Mouse (Mus musculus): ENCODE data around the gene Unkl. TPM values are rescaled to one million over a fixed set of nuclear protein-coding genes. Genes with fewer than 3 reads are reported as not detected.
A peak's percentile ranks its signal among the peaks of the same experiment; 100 is the strongest.

The Unkl gene
- total and polyA plus RNA-seq, 2 experiments from 2014 or later = 14.1 to 39.6 TPM

DNA sequence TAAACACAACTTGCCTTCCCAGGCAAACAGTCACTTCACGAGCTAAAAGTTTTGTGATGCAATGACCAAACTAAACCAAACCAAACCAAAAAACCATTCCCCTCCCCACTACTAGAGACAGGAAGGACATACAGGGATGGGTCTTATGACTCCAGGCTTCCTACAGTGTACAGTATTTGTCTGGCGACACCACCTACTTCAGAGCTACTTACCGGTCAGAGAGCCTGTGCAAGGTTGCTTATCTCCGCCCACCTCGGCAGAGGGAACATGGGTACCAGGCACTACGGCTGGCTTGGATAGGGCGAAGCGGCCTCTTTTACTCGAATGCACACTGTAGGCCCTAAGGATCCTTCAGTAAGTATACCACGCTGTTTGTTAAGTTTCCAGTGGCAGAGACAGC is 84.1 kb downstream of the Unkl start:
- peak overlapping the region; percentile 99 for H3K4me2 ChIP-seq (ENCODE audit: low read depth, low read length)
- no peaks in the 10 kb centered on the region for H3K9me3 ChIP-seq (ENCODE audit: low read length)
- H3K27ac ChIP-seq = peak overlapping the region; percentile 98
- ATAC-seq = no peak
- H3K9ac ChIP-seq (replicated peaks; ENCODE audit: low read length) = peak overlapping the region; percentile 96
- no peaks in the 10 kb centered on the region for H3K27me3 ChIP-seq (ENCODE audit: insufficient read depth, low read length)
- H3K4me1 ChIP-seq (ENCODE audit: insufficient read depth, low read length) = peaks cover 23% of the 10 kb centered on the region
- peaks cover 18% of the 10 kb centered on the region for H3K36me3 ChIP-seq (ENCODE audit: insufficient read depth, low read length)
- TF ChIP-seq CTCF (IDR thresholded peaks at IDR 0.05; ENCODE audit: low read depth) = 0 out of 2 replicates have a peak, but pooled peaks have one; percentile 13
- DNase-seq (ENCODE audit: low spot score) = no peak
- peak overlapping the region; percentile 82 for H3K4me3 ChIP-seq (ENCODE audit: low read length)
- under 1% methylated on average over 10 of the region's 10 CpGs for WGBS

DNA sequence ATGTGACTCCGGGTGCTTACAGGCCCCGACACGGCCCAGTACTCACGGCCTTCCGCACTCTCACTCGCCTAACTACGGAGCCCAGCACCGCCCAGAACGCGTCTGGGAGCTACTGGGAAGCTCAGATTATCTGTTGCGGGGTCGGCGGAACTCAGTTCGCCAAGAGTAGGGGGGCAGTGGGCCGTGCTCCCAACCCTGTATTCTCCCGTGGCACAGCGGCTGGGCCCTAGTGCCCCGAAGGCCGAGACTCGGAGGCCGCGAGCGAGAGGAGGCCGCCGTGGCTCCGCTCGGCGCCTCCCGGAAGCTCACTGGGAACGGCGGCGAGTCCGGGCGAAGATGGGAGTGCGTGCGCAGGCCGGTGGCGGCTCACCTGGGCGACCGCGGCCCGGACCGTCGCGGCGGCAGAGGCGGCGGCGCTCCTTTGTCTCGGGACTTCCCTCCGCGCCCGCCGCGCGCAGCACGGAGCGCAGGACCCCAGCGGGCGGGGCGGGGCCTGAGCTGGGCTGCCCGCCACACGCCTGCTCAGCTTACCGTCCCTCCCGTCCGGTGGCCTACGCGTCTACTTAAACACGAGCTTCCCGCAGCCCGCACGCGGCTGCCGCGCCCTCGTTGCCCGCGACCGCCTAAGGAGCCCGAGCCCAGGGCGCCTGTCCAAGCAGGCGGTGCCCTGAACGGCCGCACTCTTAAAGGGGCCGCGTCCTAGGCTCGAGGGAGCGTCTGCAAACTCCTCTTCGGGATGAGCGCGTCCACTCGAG is 84.9 kb downstream of the Unkl start:
- peaks cover 23% of the 10 kb centered on the region for H3K4me1 ChIP-seq (ENCODE audit: insufficient read depth, low read length)
- peaks cover 10% of the 10 kb centered on the region; the same call in 1 of the 2 replicates for H3K36me3 ChIP-seq (ENCODE audit: insufficient read depth, low read length)
- TF ChIP-seq CTCF (IDR thresholded peaks at IDR 0.05; ENCODE audit: low read depth) = no peak
- peak overlapping the region; percentile 98 for H3K27ac ChIP-seq
- H3K27me3 ChIP-seq (ENCODE audit: insufficient read depth, low read length) = no peaks in the 10 kb centered on the region
- H3K9me3 ChIP-seq (ENCODE audit: low read length) = no peaks in the 10 kb centered on the region
- peak; percentile 92 for ATAC-seq
- H3K9ac ChIP-seq (replicated peaks; ENCODE audit: low read length) = peak overlapping the region; percentile 96
- peak; percentile 93 for DNase-seq (ENCODE audit: low spot score)
- WGBS = under 1% methylated on average over 77 of the region's 92 CpGs
- peak overlapping the region; percentile 82 for H3K4me3 ChIP-seq (ENCODE audit: low read length)
- H3K4me2 ChIP-seq (ENCODE audit: low read depth, low read length) = peak overlapping the region; percentile 99

DNA sequence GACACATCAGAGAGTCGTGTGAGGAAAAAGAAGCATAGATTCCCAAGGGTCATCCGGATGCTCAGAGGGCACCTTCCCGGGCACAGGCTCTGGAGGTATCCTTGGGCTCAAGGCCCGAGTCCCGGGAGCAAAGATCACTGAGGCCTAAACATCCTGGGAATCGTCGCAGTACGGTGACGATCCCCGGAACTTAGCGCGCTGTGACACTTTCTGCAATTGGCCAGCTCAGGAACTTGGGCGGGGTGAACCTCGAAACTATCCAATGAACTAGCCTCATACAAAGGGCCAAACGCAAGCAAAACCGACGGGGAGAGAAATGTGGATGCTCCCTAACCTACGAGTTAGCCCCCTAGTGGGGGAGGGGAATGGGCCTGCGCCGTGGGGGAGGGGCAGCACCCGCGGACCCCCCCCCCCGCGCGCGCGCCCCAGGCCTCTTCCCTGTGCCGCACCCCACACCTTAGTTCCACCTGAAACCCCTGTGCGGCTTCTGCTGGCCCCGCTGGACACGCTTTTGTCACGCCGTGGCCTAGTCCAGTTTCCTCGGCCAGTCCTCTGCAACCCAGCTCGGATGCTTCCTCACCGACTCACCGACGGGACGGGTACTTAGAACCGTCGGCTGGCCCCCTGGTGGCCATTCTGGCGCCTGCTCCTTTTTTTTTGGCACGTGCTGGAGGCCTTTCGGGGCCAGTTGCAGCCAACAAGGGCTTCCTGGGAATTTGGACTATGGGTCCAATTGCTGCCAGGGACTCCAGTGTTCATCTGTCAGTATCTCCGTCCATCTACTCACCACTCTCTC is 85.7 kb downstream of the Unkl start:
- no peaks in the 10 kb centered on the region for H3K27me3 ChIP-seq (ENCODE audit: insufficient read depth, low read length)
- ATAC-seq = peak; percentile 93
- peak; percentile 97 for DNase-seq (ENCODE audit: low spot score)
- H3K36me3 ChIP-seq (ENCODE audit: insufficient read depth, low read length) = peaks cover 3% of the 10 kb centered on the region; the same call in 1 of the 2 replicates
- WGBS = under 1% methylated on average over 42 of the region's 45 CpGs
- peak overlapping the region; percentile 96 for H3K9ac ChIP-seq (replicated peaks; ENCODE audit: low read length)
- peak; percentile 82 for TF ChIP-seq CTCF (IDR thresholded peaks at IDR 0.05; ENCODE audit: low read depth)
- H3K27ac ChIP-seq = peak overlapping the region; percentile 98
- peak overlapping the region; percentile 82 for H3K4me3 ChIP-seq (ENCODE audit: low read length)
- H3K9me3 ChIP-seq (ENCODE audit: low read length) = no peaks in the 10 kb centered on the region
- peak overlapping the region; percentile 99 for H3K4me2 ChIP-seq (ENCODE audit: low read depth, low read length)
- H3K4me1 ChIP-seq (ENCODE audit: insufficient read depth, low read length) = peaks cover 23% of the 10 kb centered on the region

DNA sequence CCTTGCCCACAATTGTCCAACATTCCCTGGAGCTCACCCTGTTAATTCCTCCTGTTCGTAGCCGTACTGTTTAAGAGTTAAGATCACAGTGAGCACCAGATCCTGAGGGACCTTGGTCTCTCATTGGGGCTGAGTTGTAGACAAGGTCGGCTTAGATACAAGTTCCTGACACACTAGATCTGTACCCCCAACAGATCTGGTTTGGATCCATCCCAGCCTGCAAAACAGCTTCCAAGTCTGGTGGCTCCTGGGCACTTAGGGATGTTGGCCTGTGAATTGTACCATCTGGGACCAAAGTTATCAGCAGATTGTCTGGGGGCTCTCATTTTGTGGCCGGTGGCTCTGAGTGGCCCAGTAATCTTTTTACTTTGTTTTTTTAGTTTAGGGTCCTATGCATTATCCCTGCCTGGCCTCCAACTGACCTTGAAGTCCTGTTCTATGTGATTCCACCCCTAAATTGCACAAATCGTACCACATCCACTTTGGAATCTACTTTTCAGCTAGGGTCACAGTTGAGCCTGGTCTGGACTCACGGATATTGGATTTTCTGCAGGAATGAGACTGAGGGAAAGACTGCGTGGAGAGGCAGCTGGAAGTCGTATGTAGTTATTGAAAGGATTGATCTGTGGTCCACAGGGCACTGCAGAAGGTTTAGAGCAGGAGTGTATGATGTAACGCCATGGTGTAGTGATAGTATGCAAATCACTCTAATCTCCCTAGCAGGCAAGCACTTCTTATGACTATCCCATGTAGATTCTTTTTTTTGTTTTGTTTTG is 86.6 kb downstream of the Unkl start, which contains the start of gene Ube2i:
Gene Ube2i, minus strand, starts transcription at position 52 of the 776 bp plus-strand sequence.
- ATAC-seq (no peak), DNase-seq (ENCODE audit: low spot score) (no peak)
- Histone ChIP-seq H3K27ac (peak within 1 kb of the TSS; percentile 98), H3K4me1 (ENCODE audit: insufficient read depth, low read length) (peaks cover 23% of the 10 kb centered on the region), H3K4me2 (ENCODE audit: low read depth, low read length) (peak within 1 kb of the TSS; percentile 99), H3K36me3 (ENCODE audit: insufficient read depth, low read length) (no peaks in the 10 kb centered on the region), H3K9me3 (ENCODE audit: low read length) (no peaks in the 10 kb centered on the region), H3K27me3 (ENCODE audit: insufficient read depth, low read length) (no peaks in the 10 kb centered on the region), H3K9ac (replicated peaks; ENCODE audit: low read length) (peak within 1 kb of the TSS; percentile 96), H3K4me3 (ENCODE audit: low read length) (peak within 1 kb of the TSS; percentile 82)
- 75% methylated on average over 9 of the region's 9 CpGs for WGBS
- TF ChIP-seq CTCF (IDR thresholded peaks at IDR 0.05; ENCODE audit: low read depth) = no peak

DNA sequence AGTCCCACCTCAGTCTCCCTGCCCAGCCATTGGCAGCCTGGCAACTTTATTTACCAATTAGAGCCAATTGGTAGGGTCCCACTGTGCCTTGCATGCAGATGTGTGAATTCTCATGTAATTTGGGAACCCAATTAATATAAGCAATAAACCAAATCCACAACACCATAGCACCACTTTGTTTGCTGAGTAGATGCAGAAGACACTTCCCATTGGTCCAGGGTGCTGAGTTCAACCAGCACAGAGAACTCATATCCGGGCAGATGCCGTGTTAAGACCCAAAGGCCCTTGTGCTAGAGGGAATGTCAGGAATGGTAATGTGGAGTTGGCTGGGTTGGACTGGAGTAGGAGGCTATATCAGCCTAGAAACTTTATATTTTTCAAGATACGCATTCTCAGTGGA is 87.6 kb downstream of the Unkl start:
- Histone ChIP-seq H3K27ac (no peak overlapping the region), H3K4me1 (ENCODE audit: insufficient read depth, low read length) (peaks cover 23% of the 10 kb centered on the region), H3K9ac (replicated peaks; ENCODE audit: low read length) (no peak overlapping the region), H3K4me3 (ENCODE audit: low read length) (no peak overlapping the region), H3K27me3 (ENCODE audit: insufficient read depth, low read length) (no peaks in the 10 kb centered on the region), H3K36me3 (ENCODE audit: insufficient read depth, low read length) (no peaks in the 10 kb centered on the region), H3K9me3 (ENCODE audit: low read length) (no peaks in the 10 kb centered on the region), H3K4me2 (ENCODE audit: low read depth, low read length) (no peak overlapping the region)
- WGBS = 95% methylated on average over 3 of the region's 3 CpGs
- no peak for TF ChIP-seq CTCF (IDR thresholded peaks at IDR 0.05; ENCODE audit: low read depth)
- ATAC-seq = no peak
- DNase-seq (ENCODE audit: low spot score) = no peak

DNA sequence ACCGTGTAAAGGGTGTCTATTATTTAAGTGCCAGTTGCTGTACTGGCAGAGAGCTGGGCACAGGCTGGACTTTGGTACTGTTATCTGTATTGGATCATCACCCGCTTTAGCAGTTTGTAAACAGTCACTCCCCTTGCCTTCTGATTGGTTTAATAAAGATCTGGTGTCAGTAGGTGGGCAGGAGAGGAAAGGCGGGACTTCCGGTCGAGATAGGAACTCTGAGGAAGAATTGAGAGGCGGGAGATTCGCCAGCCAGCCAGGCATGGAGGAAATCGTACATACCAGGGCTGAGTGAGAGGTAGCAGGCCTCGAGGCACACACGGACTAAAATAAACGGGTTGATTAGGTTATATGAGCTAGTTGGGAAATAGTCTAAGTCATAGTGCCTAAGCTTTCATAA is 93.9 kb downstream of the Unkl start:
- Histone ChIP-seq H3K9ac (replicated peaks; ENCODE audit: low read length) (no peak overlapping the region), H3K27me3 (ENCODE audit: insufficient read depth, low read length) (no peaks in the 10 kb centered on the region), H3K36me3 (ENCODE audit: insufficient read depth, low read length) (no peaks in the 10 kb centered on the region), H3K4me3 (ENCODE audit: low read length) (no peak overlapping the region), H3K4me1 (ENCODE audit: insufficient read depth, low read length) (no peaks in the 10 kb centered on the region), H3K9me3 (ENCODE audit: low read length) (0 out of 2 replicates have a peak, but pooled peaks cover 3% of the 10 kb centered on the region), H3K27ac (no peak overlapping the region), H3K4me2 (ENCODE audit: low read depth, low read length) (no peak overlapping the region)
- no peak for ATAC-seq
- no peak for TF ChIP-seq CTCF (IDR thresholded peaks at IDR 0.05; ENCODE audit: low read depth)
- WGBS = 41% methylated on average over 11 of the region's 11 CpGs
- peak; percentile 31 for DNase-seq (ENCODE audit: low spot score)

Small RNA genes lying within 50 kb of the gene (microRNA-seq; reads per million reads assigned to microRNA genes)
- gene Mir3547 = 33.6 to 65.6 reads per million in 2 experiments

Other genes starting within 250 kb of the Unkl start
- gene Jpt2, start 227.7 kb upstream of the Unkl start, total RNA-seq (2014; rRNA removed) = 57.0 and 61.2 TPM in 2 replicates
- gene Jpt2, start 227.7 kb upstream of the Unkl start, polyA plus RNA-seq (2015; fragmentation: Nextera tagmentation; extraction: Ambion mirVana) = 63.1 and 68.5 TPM in 2 replicates
- gene Cramp1l, start 172.6 kb upstream of the Unkl start, total RNA-seq (2014; rRNA removed) = 24.4 and 26.7 TPM in 2 replicates
- gene Cramp1l, start 172.6 kb upstream of the Unkl start, polyA plus RNA-seq (2015; fragmentation: Nextera tagmentation; extraction: Ambion mirVana) = 3.7 TPM in 2 replicates
- gene Ift140, start 172.3 kb upstream of the Unkl start, total RNA-seq (2014; rRNA removed) = 27.0 and 37.3 TPM in 2 replicates
- gene Ift140, start 172.3 kb upstream of the Unkl start, polyA plus RNA-seq (2015; fragmentation: Nextera tagmentation; extraction: Ambion mirVana) = 13.1 and 13.4 TPM in 2 replicates
- 15.4 and 21.5 TPM in 2 replicates for gene Tmem204, start 104.8 kb upstream of the Unkl start, total RNA-seq (2014; rRNA removed)
- gene Tmem204, start 104.8 kb upstream of the Unkl start, polyA plus RNA-seq (2015; fragmentation: Nextera tagmentation; extraction: Ambion mirVana) = 11.5 and 11.7 TPM in 2 replicates
- 46.9 and 59.3 TPM in 2 replicates for gene Telo2, start 72.4 kb upstream of the Unkl start, total RNA-seq (2014; rRNA removed)
- 32.5 and 33.1 TPM in 2 replicates for gene Telo2, start 72.4 kb upstream of the Unkl start, polyA plus RNA-seq (2015; fragmentation: Nextera tagmentation; extraction: Ambion mirVana)
- gene Ptx4, start 67.6 kb upstream of the Unkl start, total RNA-seq (2014; rRNA removed) = 0.63 TPM in 1 of 2 replicates, not detected in the other
- gene Ptx4, start 67.6 kb upstream of the Unkl start, polyA plus RNA-seq (2015; fragmentation: Nextera tagmentation; extraction: Ambion mirVana) = 0.21 and 0.26 TPM in 2 replicates
- gene Clcn7, start 55.0 kb upstream of the Unkl start, total RNA-seq (2014; rRNA removed) = 34.9 and 40.6 TPM in 2 replicates
- gene Clcn7, start 55.0 kb upstream of the Unkl start, polyA plus RNA-seq (2015; fragmentation: Nextera tagmentation; extraction: Ambion mirVana) = 22.9 and 23.3 TPM in 2 replicates
- not detected in 2 replicates for gene Ccdc154, start 25.9 kb upstream of the Unkl start, total RNA-seq (2014; rRNA removed)
- not detected in 2 replicates for gene Ccdc154, start 25.9 kb upstream of the Unkl start, polyA plus RNA-seq (2015; fragmentation: Nextera tagmentation; extraction: Ambion mirVana)
- gene Gm38655, start 12.9 kb upstream of the Unkl start, total RNA-seq (2014; rRNA removed) = not detected in 2 replicates
- not detected in 2 replicates for gene Gm38655, start 12.9 kb upstream of the Unkl start, polyA plus RNA-seq (2015; fragmentation: Nextera tagmentation; extraction: Ambion mirVana)
- gene BC003965, start 3.8 kb upstream of the Unkl start, total RNA-seq (2014; rRNA removed) = 15.7 and 19.9 TPM in 2 replicates
- gene BC003965, start 3.8 kb upstream of the Unkl start, polyA plus RNA-seq (2015; fragmentation: Nextera tagmentation; extraction: Ambion mirVana) = 27.4 and 29.9 TPM in 2 replicates
- 87.5 and 89.2 TPM in 2 replicates for gene Gnptg, start 51.7 kb downstream of the Unkl start, total RNA-seq (2014; rRNA removed)
- 128 and 129 TPM in 2 replicates for gene Gnptg, start 51.7 kb downstream of the Unkl start, polyA plus RNA-seq (2015; fragmentation: Nextera tagmentation; extraction: Ambion mirVana)
- gene Tsr3, start 51.8 kb downstream of the Unkl start, total RNA-seq (2014; rRNA removed) = 42.6 and 43.5 TPM in 2 replicates
- 65.3 and 70.7 TPM in 2 replicates for gene Tsr3, start 51.8 kb downstream of the Unkl start, polyA plus RNA-seq (2015; fragmentation: Nextera tagmentation; extraction: Ambion mirVana)
- gene Baiap3, start 68.0 kb downstream of the Unkl start, total RNA-seq (2014; rRNA removed) = 64.0 and 79.3 TPM in 2 replicates
- gene Baiap3, start 68.0 kb downstream of the Unkl start, polyA plus RNA-seq (2015; fragmentation: Nextera tagmentation; extraction: Ambion mirVana) = 27.3 and 27.8 TPM in 2 replicates
- gene Ube2i, start 86.2 kb downstream of the Unkl start, total RNA-seq (2014; rRNA removed) = 340 and 377 TPM in 2 replicates
- 372 and 390 TPM in 2 replicates for gene Ube2i, start 86.2 kb downstream of the Unkl start, polyA plus RNA-seq (2015; fragmentation: Nextera tagmentation; extraction: Ambion mirVana)
- gene Prss34, start 110.0 kb downstream of the Unkl start, total RNA-seq (2014; rRNA removed) = not detected in 2 replicates
- not detected in 2 replicates for gene Prss34, start 110.0 kb downstream of the Unkl start, polyA plus RNA-seq (2015; fragmentation: Nextera tagmentation; extraction: Ambion mirVana)
- not detected in 2 replicates for gene Prss28, start 120.2 kb downstream of the Unkl start, total RNA-seq (2014; rRNA removed)
- not detected in 2 replicates for gene Prss28, start 120.2 kb downstream of the Unkl start, polyA plus RNA-seq (2015; fragmentation: Nextera tagmentation; extraction: Ambion mirVana)
- not detected in 2 replicates for gene Prss29, start 130.3 kb downstream of the Unkl start, total RNA-seq (2014; rRNA removed)
- not detected in 2 replicates for gene Prss29, start 130.3 kb downstream of the Unkl start, polyA plus RNA-seq (2015; fragmentation: Nextera tagmentation; extraction: Ambion mirVana)
- not detected in 2 replicates for gene Tpsab1, start 157.2 kb downstream of the Unkl start, total RNA-seq (2014; rRNA removed)
- not detected in 2 replicates for gene Tpsab1, start 157.2 kb downstream of the Unkl start, polyA plus RNA-seq (2015; fragmentation: Nextera tagmentation; extraction: Ambion mirVana)
- 0.21 TPM in 1 of 2 replicates, not detected in the other for gene Tpsb2, start 177.9 kb downstream of the Unkl start, total RNA-seq (2014; rRNA removed)
- 0.72 and 1.8 TPM in 2 replicates for gene Tpsb2, start 177.9 kb downstream of the Unkl start, polyA plus RNA-seq (2015; fragmentation: Nextera tagmentation; extraction: Ambion mirVana)
- 0.21 TPM in 1 of 2 replicates, not detected in the other for gene Tpsg1, start 180.9 kb downstream of the Unkl start, total RNA-seq (2014; rRNA removed)
- gene Tpsg1, start 180.9 kb downstream of the Unkl start, polyA plus RNA-seq (2015; fragmentation: Nextera tagmentation; extraction: Ambion mirVana) = 0.65 and 1.5 TPM in 2 replicates
- gene Cacna1h, start 245.4 kb downstream of the Unkl start, total RNA-seq (2014; rRNA removed) = 82.1 and 111 TPM in 2 replicates
- 4.8 and 5.7 TPM in 2 replicates for gene Cacna1h, start 245.4 kb downstream of the Unkl start, polyA plus RNA-seq (2015; fragmentation: Nextera tagmentation; extraction: Ambion mirVana)